Mouse (Mus musculus): ENCODE measurements around the gene Jagn1.

The Jagn1 gene

DNA sequence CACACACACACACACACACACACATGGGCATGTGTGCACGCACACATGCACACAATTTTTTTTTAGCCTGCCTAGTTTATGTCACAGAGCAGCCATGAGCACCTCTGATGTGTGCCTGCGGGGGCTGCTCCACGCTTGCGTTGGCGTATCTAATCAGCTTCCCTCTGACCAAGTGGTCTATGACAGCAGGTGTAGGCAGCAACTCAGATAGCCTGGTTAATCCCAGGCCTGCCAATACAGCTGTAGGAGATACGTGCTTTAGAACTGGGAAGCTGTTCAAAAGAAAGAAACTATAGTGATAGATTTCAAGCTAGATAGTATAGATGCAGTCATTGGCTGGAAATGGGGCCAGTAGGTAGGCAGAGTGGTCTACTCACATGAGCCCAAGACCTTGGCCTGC is 31.3 kb downstream of the Jagn1 start:
- no peak for DNase-seq (ENCODE audit: low spot score)

DNA sequence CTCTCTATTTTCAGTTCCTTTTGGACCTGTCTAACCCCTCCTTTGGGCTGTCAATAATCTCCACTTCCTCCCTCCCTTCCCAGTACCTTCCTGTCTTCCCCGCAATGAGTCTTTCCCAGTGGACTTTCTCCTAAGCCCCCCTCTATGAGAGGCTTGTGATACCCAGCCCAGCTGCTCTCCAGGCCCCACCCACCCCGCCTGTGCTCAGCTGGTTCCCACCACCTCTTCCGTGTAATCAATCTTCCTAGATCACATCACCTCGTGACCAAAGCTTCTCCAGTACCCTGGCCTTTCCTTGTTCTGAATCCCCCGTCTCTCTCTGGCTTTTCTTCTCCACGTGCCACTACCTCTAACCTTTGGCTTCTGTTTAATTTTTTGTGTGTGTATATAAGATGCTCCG is 35.0 kb downstream of the Jagn1 start:
- no peak for DNase-seq (ENCODE audit: low spot score)

DNA sequence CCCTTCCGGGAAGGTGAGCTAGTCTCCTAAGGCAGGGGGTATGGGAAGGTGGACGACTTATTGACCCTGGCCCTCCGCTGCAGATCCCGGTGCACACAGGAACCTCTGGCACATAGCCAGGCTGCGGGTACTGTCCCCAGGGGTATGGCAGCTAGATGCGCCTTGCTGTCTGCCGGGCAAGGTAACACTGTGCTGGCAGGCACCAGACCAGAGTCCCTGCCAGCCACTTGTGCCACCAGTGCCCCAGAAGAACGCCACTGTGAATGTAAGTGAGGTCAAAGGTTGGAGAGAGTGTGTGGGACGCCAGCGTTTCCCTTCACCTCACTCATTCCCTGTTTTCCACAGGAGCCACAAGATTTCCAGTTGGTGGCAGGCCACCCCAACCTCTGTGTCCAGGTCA is 36.5 kb downstream of the Jagn1 start:
- no peak for DNase-seq (ENCODE audit: low spot score)

DNA sequence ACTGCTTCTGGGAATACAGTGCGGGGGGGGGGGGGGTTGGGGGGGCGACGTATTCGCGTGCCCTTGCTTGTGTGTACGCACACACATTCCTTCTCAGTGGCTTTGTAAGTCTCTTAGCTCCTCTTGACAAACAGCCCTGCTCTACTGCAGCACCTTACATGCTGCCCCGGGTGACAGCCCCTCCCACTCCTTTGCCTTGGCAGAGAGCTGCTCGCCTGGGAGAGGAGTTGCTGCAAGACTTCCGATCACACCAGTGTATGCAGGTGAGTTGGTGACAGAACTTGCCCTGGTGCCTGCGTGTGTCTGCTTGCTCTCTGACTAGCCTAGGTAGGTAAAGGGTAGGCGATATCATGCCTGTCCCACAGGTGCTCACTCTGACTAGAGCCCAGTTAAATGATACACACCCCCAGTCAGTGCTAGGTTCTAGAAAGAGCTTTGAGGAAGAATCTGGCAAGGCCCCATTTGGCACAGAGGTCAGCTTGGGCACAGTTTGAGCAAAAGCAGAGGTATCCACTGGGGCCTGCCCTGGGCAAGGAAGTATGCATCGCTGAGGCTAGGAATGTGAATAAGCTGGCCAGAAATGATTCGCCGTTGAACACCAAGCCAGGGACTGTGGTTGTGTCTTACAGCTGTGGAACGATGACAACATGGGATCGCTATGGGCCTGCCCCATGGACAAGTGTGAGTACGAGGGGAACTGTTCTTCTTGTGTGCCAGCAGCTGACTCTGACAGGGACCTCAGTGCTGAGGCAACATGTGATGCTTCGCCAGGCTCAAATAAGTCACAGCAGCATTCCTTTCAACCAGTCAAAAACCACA is 38.4 kb downstream of the Jagn1 start:
- DNase-seq (ENCODE audit: low spot score), result no peak

DNA sequence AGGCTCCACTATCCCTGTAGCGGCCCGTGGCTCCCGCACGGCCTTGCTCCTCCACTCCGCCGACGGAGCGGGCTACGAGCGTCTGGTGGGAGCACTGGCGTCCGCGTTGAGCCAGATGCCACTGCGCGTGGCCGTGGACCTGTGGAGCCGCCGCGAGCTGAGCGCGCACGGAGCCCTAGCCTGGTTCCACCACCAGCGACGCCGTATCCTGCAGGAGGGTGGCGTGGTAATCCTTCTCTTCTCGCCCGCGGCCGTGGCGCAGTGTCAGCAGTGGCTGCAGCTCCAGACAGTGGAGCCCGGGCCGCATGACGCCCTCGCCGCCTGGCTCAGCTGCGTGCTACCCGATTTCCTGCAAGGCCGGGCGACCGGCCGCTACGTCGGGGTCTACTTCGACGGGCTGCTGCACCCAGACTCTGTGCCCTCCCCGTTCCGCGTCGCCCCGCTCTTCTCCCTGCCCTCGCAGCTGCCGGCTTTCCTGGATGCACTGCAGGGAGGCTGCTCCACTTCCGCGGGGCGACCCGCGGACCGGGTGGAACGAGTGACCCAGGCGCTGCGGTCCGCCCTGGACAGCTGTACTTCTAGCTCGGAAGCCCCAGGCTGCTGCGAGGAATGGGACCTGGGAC is 40.2 kb downstream of the Jagn1 start:
- peak; percentile 62 for DNase-seq (ENCODE audit: low spot score)

DNA sequence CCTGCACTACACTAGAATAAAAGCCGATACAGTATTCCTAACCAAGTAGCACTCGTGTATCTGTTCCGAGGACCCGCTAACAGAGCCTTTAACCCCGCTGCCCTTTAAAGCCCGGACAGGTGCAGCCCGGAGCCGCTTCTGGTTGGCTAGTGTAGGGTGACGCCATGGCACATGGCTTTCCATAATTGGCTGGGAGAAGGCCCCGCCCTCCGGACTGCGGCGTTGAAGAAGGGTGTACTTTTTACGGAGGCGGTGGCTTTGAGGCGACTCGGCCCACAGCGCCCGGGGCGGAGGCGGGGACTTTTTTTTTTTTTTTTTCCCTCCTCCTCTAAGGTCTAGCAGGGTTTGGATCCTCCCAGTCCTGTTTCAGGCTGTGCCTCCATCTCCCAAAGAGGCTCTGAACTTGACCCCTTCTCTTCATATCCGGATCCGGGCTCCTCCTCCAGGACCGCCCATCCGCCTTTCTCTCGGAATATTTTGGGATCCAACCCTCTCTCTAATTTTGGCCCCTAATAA is 40.8 kb downstream of the Jagn1 start, which contains the start of gene Creld1:
TSS of gene Creld1 (plus strand) at position 198 of the 516 bp plus-strand sequence.
- DNase-seq (ENCODE audit: low spot score), result peak; percentile 95

DNA sequence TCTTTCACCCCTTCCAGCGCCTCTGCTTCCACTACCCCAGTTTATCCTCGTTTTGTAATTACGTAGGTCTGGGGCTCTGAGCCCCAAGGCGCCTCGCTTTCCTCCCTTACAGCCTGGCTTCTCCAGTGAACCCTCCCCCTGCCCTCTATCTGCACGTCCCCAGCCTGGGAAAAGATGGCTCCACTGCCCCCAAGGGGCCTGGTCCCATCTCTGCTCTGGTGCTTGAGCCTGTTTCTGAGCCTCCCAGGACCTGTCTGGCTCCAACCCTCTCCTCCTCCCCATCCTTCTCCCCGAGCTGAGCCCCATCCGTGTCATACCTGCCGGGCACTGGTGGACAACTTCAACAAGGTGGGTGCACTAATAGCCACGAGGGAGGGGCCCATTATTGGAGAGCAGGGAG is 41.4 kb downstream of the Jagn1 start:
- DNase-seq (ENCODE audit: low spot score), result no peak

DNA sequence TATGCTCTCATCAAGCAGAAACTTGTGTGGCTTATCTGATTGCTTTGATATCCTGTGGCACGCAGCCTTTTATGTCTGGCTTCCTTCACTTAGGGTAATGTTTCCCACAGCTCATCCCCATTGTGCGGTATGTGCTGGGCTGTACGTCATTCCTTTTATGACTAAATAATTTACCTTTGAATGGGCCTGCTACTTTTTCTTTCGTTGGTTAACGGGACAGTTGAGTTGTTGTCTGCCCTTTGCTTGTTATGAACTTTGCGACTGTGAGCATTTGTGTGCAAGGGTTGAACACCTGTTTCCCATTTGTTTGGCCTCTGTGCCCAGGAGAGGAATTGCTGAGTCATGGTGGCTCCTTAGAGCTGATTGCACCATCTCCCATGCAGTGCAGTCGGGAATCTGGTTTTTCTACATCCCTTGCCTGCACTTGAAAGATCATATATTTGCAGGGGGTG is 44.8 kb downstream of the Jagn1 start:
- DNase-seq (ENCODE audit: low spot score), result no peak

DNA sequence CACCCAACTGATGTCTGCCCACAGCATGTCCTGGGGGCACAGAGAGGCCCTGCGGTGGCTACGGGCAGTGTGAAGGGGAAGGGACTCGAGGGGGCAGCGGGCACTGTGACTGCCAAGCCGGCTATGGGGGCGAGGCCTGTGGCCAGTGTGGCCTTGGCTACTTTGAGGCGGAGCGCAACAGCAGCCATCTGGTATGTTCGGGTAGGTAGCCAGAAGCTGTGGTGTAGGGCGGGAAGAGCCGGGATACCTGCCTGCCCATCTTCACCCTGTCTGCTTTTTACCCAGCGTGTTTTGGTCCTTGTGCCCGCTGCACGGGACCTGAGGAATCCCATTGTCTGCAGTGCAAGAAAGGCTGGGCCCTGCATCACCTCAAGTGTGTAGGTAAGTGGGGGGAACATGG is 47.0 kb downstream of the Jagn1 start:
- DNase-seq (ENCODE audit: low spot score), result no peak

DNA sequence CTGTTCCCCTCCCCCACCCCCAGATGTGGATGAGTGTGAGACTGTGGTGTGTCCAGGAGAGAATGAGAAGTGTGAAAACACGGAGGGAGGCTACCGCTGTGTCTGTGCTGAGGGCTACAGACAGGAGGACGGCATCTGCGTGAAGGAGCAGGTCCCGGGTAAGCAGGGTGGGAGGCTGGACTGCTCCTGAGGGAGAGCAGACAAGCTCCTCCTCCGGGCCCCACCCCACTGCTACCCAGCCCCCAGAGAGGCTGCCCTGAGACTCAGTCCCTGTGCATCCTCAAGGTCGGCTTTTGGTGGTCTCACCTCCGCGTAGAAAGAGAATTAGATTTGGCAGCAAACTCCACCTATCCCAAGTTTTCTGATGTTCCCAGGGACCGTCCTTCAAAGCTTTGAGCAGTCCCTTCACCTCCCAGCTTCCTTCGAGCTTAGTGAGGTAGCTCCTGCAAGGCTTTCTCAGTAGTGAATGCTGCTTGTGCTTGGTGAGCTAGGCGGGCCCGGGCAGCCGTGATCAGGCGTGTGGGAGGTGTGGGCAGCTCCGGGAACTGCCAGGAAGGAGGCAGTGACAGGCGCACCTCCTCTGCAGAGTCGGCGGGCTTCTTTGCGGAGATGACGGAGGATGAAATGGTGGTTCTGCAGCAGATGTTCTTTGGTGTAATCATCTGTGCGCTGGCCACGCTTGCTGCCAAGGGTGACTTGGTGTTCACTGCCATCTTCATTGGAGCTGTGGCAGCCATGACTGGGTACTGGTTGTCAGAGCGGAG is 49.9 kb downstream of the Jagn1 start:
- DNase-seq (ENCODE audit: low spot score), result no peak

DNA sequence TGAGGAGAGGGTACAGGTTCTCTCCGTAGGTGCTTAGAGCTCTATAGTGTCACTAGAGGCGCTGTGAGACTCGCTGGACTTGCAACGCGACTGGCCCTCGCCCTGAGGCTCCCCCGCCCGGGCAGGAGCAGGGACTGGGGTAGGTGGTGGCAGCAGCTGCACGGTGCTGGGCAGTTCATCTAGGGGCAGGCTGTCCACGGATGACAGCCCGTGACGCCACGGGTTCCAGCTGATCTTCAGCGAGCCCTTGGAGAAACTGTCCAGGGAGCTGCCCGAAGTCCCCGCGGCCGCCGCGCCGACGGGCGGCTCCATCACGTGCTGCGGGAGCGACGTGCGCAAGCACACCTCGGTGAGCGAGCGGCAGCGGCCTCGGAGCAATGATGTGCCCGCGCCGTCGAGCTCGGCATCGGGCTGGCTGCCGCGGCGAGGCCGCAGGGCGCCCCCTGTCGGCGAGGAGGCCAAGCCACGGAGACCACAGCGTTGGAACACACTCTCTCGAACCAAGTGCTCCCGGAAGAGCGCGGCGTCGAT is 52.0 kb downstream of the Jagn1 start:
- peak; percentile 90 for DNase-seq (ENCODE audit: low spot score)

DNA sequence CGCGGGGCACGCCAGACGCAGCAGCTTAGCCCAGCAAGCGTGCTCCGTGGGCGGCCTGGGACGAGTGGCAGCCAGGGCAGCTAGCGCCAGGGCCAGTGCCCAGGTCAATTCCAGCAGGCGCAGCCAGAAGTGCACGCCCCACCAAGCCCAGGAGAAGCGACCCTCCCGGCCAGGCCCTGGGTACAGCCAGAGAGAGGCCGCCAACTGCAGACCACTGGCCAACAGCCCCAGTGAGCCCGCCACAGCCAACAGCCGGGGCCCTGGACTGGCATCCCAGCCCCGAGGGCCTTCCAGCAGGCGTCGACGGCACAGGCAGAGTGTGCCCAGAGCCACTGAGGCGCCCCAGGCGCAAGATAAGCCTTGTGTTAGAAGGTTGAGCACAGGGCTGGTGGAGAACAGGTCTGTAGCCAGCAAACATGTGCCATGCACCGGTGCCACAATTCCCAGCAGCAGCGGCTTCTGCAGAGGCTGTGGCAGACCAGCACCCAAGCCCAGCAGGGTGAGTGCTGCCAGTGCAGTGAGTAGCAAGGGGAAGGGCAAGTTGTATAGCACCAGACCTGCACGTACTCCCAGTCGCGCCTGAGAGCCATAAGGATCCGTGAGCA is 52.8 kb downstream of the Jagn1 start:
- DNase-seq (ENCODE audit: low spot score), result no peak

Data from testis, postnatal 10 days (tissue).